Mouse (Mus musculus): ENCODE data around the gene Spo11.

DNA sequence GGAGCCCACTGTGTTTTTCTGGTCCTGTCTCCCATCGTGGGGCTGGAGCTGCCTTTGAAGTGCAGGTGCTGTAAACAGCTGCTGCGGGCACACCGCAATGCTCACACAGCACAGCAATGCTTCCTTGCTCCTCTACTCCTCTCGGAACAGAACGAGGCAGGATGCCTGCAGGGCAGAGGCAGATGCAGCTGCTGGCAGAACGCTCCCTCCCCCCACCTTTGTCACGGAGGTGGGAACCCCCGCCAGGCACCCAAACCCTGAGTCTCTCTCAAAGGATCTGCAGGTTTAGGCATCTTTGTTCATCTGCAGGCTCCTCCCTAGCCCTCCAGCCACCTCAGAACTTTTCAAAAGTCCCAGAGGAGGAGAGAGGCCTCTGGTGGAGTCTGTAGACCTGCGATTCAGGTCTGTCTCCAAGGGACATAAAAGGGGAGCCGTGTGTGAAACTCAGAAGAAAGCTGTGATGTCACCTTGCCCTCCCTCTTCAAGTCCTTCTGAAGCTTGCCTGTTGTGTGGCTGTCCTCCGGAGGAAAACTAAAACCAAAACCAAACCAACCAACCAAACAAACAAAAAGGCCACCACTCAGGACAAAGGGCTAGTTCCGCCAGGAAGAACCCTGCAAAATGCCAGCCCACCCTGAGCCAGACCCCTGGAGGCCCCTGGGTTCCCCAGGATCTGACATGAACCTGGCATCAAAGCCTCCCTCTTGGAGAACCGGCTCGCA is at the start of gene Spo11:
- TF ChIP-seq USF1 (IDR thresholded peaks at IDR 0.05; ENCODE audit: low read depth) (no peak), CTCF (IDR thresholded peaks at IDR 0.05; ENCODE audit: control insufficient read depth, insufficient read depth, insufficient read length) (no peak)

All from C2C12 (cell line).